Mouse (Mus musculus) testis, adult 2 months (tissue): ENCODE data around the gene Nubp2.

Source experiments
- CTCF ChIP-seq: fragments of 200-500 bp; IDR thresholded peaks from 2 replicates; pipeline ENCODE4 v1.5.1; 2012; ENCODE audit warnings: low read depth, mild to moderate bottlenecking, inconsistent platforms, low read length, moderate library complexity; ENCODE audit not compliant: control insufficient read depth, insufficient read depth, insufficient replicate concordance
- POLR2A ChIP-seq: fragments of 200-500 bp; IDR thresholded peaks from 2 replicates; pipeline ENCODE4 v1.6.1; 2012; ENCODE audit warnings: low read depth, mild to moderate bottlenecking, inconsistent platforms, low read length, moderate library complexity; ENCODE audit not compliant: control insufficient read depth

GRCm38 (mm10) chr17:24893276-24893675 is 7.1 kb upstream of the Nubp2 start:
- TF ChIP-seq CTCF (no peak), POLR2A (no peak)
